Mouse (Mus musculus): Measurements from ENCODE around the gene Kmt5b. TPM values are rescaled to one million over a fixed set of nuclear protein-coding genes. Genes with fewer than 3 reads are reported as not detected.

Gene Kmt5b
- total RNA-seq, 4 experiments from 2014 or later = 23.7 to 29.4 (median 28.2) TPM

- no peak for DNase-seq (ENCODE audit: low spot score)
Measured at GRCm38 (mm10) chr19:3843629-3844028, 76.4 kb downstream of the Kmt5b start.

GRCm38 (mm10) chr19:3844836-3845235 is 77.6 kb downstream of the Kmt5b start:
- no peak for DNase-seq (ENCODE audit: low spot score)

GRCm38 (mm10) chr19:3845339-3845738 is 78.1 kb downstream of the Kmt5b start:
- no peak for DNase-seq (ENCODE audit: low spot score)

- DNase-seq (ENCODE audit: low spot score) = no peak
Measured at GRCm38 (mm10) chr19:3845803-3846406, 78.7 kb downstream of the Kmt5b start.

- no peak for DNase-seq (ENCODE audit: low spot score)
Measured at GRCm38 (mm10) chr19:3846676-3847604, 79.7 kb downstream of the Kmt5b start.

GRCm38 (mm10) chr19:3847711-3848110 is 80.5 kb downstream of the Kmt5b start:
- no peak for DNase-seq (ENCODE audit: low spot score)

GRCm38 (mm10) chr19:3848207-3848808 is 81.1 kb downstream of the Kmt5b start:
- no peak for DNase-seq (ENCODE audit: low spot score)

GRCm38 (mm10) chr19:3849251-3849650 is 82.0 kb downstream of the Kmt5b start:
- DNase-seq (ENCODE audit: low spot score) = no peak

GRCm38 (mm10) chr19:3850076-3850475 is 82.9 kb downstream of the Kmt5b start:
- no peak for DNase-seq (ENCODE audit: low spot score)

GRCm38 (mm10) chr19:3850847-3851469 is 83.7 kb downstream of the Kmt5b start:
- DNase-seq (ENCODE audit: low spot score) = no peak

GRCm38 (mm10) chr19:3851502-3851962 is 84.3 kb downstream of the Kmt5b start, which contains the start of gene Chka:
Gene Chka, plus strand, starts transcription at chr19:3851773.
- DNase-seq (ENCODE audit: low spot score) = peak; percentile 94

- DNase-seq (ENCODE audit: low spot score) = peak; percentile 42
Measured at GRCm38 (mm10) chr19:3851979-3852681, 84.9 kb downstream of the Kmt5b start.

- no peak for DNase-seq (ENCODE audit: low spot score)
Measured at GRCm38 (mm10) chr19:3853121-3853520, 85.9 kb downstream of the Kmt5b start.

- DNase-seq (ENCODE audit: low spot score) = no peak
Measured at GRCm38 (mm10) chr19:3853891-3854290, 86.7 kb downstream of the Kmt5b start.

GRCm38 (mm10) chr19:3855091-3855490 is 87.9 kb downstream of the Kmt5b start:
- no peak for DNase-seq (ENCODE audit: low spot score)

GRCm38 (mm10) chr19:3855601-3856000 is 88.4 kb downstream of the Kmt5b start:
- no peak for DNase-seq (ENCODE audit: low spot score)

GRCm38 (mm10) chr19:3857220-3857619 is 90.0 kb downstream of the Kmt5b start:
- no peak for DNase-seq (ENCODE audit: low spot score)

- DNase-seq (ENCODE audit: low spot score) = no peak
Measured at GRCm38 (mm10) chr19:3862713-3863112, 95.5 kb downstream of the Kmt5b start.

- no peak for DNase-seq (ENCODE audit: low spot score)
Measured at GRCm38 (mm10) chr19:3864960-3865359, 97.7 kb downstream of the Kmt5b start.
